Mouse (Mus musculus) small intestine, adult 2 months (tissue): ENCODE data around the gene Crtc2. TPM values are rescaled to one million over a fixed set of nuclear protein-coding genes. Genes with fewer than 3 reads are reported as not detected.

ENCODE experiments used
- H3K27ac ChIP-seq: fragments of 200-500 bp; 2 replicates; pipeline ENCODE4 v1.5.1; 2012; ENCODE audit warnings: low read depth, low read length, control low read depth, inconsistent platforms; ENCODE audit not compliant: insufficient read depth
- H3K27me3 ChIP-seq: fragments of 200-500 bp; 2 replicates; pipeline ENCODE4 v1.6.1; 2012; ENCODE audit warnings: mild to moderate bottlenecking, moderate library complexity, low read length, inconsistent platforms; ENCODE audit not compliant: control insufficient read depth, insufficient read depth
- H3K36me3 ChIP-seq: fragments of 200-500 bp; 2 replicates; pipeline ENCODE4 v1.6.1; 2012; ENCODE audit warnings: mild to moderate bottlenecking, low read length, control low read depth, inconsistent platforms; ENCODE audit not compliant: control insufficient read depth, insufficient read depth
- H3K4me1 ChIP-seq: fragments of 200-500 bp; 2 replicates; pipeline ENCODE4 v1.6.1; 2012; ENCODE audit warnings: low read length, inconsistent platforms, mixed read lengths; ENCODE audit not compliant: control insufficient read depth, insufficient read depth, insufficient read length
- H3K4me3 ChIP-seq: fragments of 200-500 bp; 2 replicates; pipeline ENCODE4 v1.5.1; 2012; ENCODE audit warnings: low read depth, mild to moderate bottlenecking, control low read depth, inconsistent platforms, low read length, moderate library complexity
- CTCF ChIP-seq: fragments of 200-500 bp; IDR thresholded peaks from 2 replicates; pipeline ENCODE4 v1.5.1; 2012; ENCODE audit warnings: low read depth, mild to moderate bottlenecking, control low read depth, inconsistent platforms, low read length, moderate library complexity, mixed read lengths; ENCODE audit not compliant: insufficient replicate concordance, insufficient read length; ENCODE audit errors: extremely low read depth
- POLR2A ChIP-seq: fragments of 200-500 bp; IDR thresholded peaks from 2 replicates; pipeline ENCODE4 v1.6.1; 2012; ENCODE audit warnings: low read depth, mild to moderate bottlenecking, control low read depth, inconsistent platforms, low read length, moderate library complexity
- WGBS: fragments of 180-500 bp; shearing (Covaris S2); methylation state at CpG from one replicate; pipeline ENCODE4 v1.1.7; 2018; 5-methylcytosine and 5-hydroxymethylcytosine counted together
- polyA plus RNA-seq: library from polyadenylated mRNA; depleted of rRNA; stranded (reverse); fragments of >200 nt; gene quantifications from 2 replicates; pipeline ENCODE4 v1.2.3, GENCODE M21; 2012

The Crtc2 gene
- polyA plus RNA-seq, 1 experiment, result 57.0 TPM

DNA sequence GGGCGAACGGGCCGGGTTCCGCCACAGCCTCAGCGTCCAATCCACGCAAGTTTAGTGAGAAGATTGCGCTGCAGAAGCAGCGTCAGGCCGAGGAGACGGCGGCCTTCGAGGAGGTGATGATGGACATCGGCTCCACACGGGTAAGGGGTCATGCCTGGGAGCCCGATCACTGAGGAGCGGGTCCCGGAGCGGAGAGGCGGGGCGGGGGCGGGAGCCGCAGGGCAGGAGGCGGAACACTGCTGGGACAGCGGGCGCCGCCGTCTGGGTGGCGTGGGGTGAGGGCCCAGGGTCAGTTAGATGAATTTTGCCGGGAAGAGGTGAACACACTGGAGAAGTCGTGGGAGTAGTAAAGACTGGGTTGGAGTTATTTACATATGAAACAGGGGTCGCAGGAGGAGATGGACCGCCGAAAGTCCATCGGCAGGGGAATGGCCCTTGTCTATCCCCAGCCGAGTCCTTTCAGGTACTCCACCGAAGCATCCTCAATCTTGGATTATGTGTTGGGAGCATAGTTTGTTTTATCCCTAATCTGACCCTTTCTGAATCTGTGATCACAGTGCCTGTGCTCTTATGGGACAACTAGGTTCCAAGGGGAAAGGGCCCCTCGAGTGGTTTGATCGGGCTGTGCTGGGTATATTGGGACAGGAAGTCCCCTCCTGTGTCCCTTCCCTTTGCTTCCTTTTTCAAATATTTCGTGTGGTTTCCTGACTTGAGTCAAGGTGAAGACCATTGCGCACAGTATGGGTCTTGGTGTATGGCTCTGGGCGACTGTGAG is 643 bp downstream of the Crtc2 start:
- Histone ChIP-seq H3K4me3 (peak overlapping the region; percentile 84), H3K27me3 (no peaks in the 10 kb centered on the region), H3K27ac (peak overlapping the region; percentile 82), H3K4me1 (peaks cover 10% of the 10 kb centered on the region; the same call in 1 of the 2 replicates), H3K36me3 (peaks cover 26% of the 10 kb centered on the region)
- TF ChIP-seq CTCF (peak; percentile 16; the same call in 1 of the 2 replicates), POLR2A (no peak)
- WGBS, result 1% methylated on average over 41 of the region's 41 CpGs

DNA sequence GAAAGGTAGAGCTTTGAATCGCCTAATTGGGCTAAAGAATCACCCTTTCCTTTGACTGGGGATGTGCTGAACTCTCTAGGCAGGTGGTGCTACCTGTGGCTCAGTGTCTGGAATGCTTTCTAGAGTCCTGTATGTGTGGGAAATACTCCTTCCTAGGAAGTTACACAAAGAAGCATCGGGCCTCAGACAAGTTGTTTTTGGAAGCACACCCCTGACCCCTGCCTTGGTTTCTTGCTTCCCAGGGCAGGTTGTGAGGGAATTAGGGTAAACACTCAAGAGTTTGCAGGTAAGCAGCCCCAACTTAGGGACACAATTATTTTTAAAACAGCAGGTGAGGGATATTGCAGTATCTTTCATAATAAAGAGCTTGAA is 1.2 kb downstream of the Crtc2 start:
- Histone ChIP-seq H3K27ac (no peak overlapping the region), H3K36me3 (peaks cover 31% of the 10 kb centered on the region), H3K4me1 (peaks cover 10% of the 10 kb centered on the region; the same call in 1 of the 2 replicates), H3K4me3 (peak overlapping the region; percentile 84), H3K27me3 (no peaks in the 10 kb centered on the region)
- TF ChIP-seq POLR2A, result no peak
- no peak for TF ChIP-seq CTCF
- 1% methylated on average over 2 of the region's 2 CpGs for WGBS

DNA sequence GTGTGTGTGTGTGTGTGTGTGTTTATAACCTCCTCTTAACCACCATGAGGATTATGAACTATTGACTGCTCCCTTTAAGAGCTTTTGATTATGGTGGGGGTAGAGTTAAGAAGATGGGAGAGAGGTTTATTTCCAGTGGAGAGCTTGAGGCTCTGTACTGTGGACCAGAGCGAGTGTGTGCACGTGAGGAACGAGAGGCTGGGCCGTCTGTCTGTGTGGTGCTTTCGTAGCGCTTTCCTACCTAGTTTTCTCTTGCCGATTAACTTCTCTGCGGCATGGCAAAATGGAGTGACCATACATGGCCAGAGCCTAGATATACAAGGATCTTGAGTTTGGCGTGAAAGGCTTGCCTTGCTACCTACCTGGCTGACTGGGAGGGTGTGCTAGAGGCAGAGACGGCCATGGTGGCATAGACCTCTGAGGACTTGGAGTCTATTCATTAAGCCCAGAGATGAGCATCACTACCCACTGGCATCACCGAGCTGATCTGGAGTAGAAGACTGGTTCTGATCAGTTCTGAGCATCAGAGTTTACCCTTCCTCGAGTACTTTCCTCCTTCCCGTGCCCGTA is 1.9 kb downstream of the Crtc2 start:
- WGBS, result 90% methylated on average over 14 of the region's 14 CpGs
- H3K4me3 ChIP-seq, result no peak overlapping the region

DNA sequence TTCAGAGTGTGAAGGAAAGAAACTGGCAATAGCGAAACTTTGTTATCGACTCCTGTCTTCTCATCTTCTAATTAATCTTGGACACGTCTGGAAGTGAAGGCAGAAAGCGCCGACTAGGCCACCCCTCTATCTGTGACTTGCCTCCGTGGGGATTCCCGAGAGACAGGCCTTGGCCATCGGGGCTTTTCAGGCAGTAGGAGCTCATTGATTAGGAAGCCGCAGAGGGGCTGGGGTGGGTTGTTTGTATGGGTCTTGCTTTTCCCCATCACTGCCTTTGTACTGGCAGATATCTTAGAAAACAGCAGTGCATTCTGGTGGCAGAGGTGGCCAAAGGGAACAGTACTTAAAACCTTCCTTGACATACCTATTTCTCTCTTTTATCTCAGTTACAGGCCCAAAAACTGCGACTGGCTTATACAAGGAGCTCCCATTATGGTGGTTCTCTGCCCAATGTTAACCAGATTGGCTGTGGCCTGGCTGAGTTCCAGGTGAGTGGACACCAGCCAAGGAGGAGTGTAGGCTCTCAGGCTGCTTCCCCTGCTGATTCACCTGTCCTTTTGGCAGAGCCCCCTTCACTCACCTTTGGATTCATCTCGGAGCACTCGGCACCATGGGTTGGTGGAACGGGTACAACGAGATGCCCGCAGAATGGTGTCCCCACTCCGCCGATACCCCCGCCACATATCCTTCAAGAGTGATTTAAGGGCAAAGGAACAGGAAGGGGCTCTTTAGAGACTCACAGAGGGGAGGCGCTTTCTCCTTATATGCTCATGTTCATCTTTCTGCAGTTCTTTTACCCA is 3.0 kb downstream of the Crtc2 start:
- Histone ChIP-seq H3K27me3 (no peaks in the 10 kb centered on the region), H3K27ac (no peak overlapping the region), H3K4me3 (no peak overlapping the region), H3K36me3 (peaks cover 34% of the 10 kb centered on the region), H3K4me1 (peaks cover 10% of the 10 kb centered on the region; the same call in 1 of the 2 replicates)
- 87% methylated on average over 19 of the region's 19 CpGs for WGBS
- TF ChIP-seq POLR2A (no peak), CTCF (no peak)

More for the DNA sequence above, 1.9 kb downstream of the Crtc2 start:
- Histone ChIP-seq H3K36me3 (peaks cover 32% of the 10 kb centered on the region), H3K27me3 (no peaks in the 10 kb centered on the region), H3K4me1 (peaks cover 10% of the 10 kb centered on the region; the same call in 1 of the 2 replicates), H3K27ac (no peak overlapping the region)
- TF ChIP-seq POLR2A, result no peak
- TF ChIP-seq CTCF, result no peak

DNA sequence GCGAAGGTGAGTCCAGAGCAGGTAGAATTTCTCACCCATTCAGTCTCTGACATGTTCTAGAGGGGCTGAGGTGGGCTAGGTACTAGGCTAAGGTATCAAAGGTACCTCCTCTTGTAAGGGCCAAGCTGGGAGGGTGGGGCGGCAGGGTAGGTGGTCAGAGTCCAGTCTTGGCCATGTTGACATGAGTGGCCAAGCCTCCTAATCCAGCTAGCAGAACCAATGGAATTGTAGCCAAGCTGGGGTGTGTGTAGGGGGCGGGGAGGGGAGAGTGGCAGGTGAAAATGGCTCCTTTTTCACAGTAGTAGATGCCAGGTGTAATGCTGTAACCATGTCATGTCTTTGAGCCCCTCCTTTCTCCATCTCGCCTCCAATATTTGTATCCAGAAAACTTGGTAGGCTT is 4.6 kb downstream of the Crtc2 start:
- H3K36me3 ChIP-seq, result peaks cover 48% of the 10 kb centered on the region
- no peak for TF ChIP-seq CTCF
- no peak for TF ChIP-seq POLR2A
- 44% methylated on average over 4 of the region's 4 CpGs for WGBS

DNA sequence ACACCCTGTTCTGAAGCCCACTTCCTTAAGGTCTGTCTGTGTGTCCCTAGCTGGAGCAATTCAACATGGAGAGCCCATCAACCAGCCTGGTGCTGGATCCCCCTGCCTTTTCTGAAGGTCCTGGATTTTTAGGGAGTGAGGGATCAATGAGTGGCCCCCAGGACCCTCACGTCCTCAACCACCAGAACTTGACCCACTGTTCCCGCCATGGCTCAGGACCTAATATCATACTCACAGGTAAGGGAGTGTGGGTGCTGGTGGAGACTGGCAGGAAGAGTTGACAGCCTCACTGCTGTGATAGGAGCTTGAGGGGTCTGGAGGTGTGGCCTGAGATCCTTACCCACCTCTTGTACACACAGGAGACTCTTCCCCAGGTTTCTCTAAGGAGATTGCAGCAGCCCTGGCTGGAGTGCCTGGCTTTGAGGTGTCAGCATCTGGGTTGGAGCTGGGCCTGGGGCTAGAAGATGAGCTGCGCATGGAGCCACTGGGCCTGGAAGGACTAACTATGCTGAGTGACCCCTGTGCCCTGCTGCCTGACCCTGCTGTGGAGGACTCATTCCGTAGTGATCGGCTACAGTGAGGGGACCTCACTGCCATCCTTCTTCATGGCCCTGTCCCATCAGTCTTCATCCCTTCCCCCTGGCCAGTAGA is 9.3 kb downstream of the Crtc2 start:
- H3K36me3 ChIP-seq, result peaks cover 44% of the 10 kb centered on the region

More for the DNA sequence above, 4.6 kb downstream of the Crtc2 start:
- Histone ChIP-seq H3K27me3 (no peaks in the 10 kb centered on the region), H3K27ac (no peak overlapping the region), H3K4me3 (no peak overlapping the region), H3K4me1 (peaks cover 10% of the 10 kb centered on the region; the same call in 1 of the 2 replicates)

DNA sequence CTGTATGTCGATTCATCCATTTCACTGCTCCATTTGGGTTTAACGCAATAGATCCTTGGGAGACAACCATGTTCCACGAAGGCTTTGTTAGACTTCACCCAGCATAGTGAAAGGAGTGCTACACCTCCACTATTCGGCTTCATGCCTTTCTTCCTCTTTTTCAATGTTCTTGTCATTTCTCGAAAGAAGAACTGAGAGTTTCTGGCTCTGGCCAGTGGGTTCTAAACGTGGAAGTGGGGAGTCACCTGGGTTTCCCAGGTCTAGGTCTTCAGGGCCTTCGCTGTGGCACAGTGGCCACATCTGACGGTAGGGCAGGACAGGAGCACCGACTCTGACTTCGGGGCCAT is 10.7 kb downstream of the Crtc2 start:
- no peak for TF ChIP-seq POLR2A
- no peak for TF ChIP-seq CTCF
- Histone ChIP-seq H3K36me3 (peaks cover 36% of the 10 kb centered on the region), H3K27ac (peak overlapping the region; percentile 12; the same call in 1 of the 2 replicates), H3K27me3 (no peaks in the 10 kb centered on the region), H3K4me1 (peaks cover 6% of the 10 kb centered on the region; the same call in 1 of the 2 replicates), H3K4me3 (peak overlapping the region; percentile 80)
- 23% methylated on average over 10 of the region's 10 CpGs for WGBS

More for the DNA sequence above, 9.3 kb downstream of the Crtc2 start:
- TF ChIP-seq POLR2A, result no peak
- Histone ChIP-seq H3K4me3 (no peak overlapping the region), H3K27ac (no peak overlapping the region), H3K27me3 (no peaks in the 10 kb centered on the region), H3K4me1 (peaks cover 12% of the 10 kb centered on the region)
- WGBS, result 96% methylated on average over 5 of the region's 5 CpGs
